Mouse (Mus musculus): ENCODE measurements around the gene Hoxa7.

Hoxa7 gene

GRCm38 (mm10) chr6:52239625-52240388 lies 18.2 kb upstream of the Hoxa7 start:
- no peak for DNase-seq (ENCODE audit: low spot score in 2 of 2)

GRCm38 (mm10) chr6:52238976-52239375 lies 17.3 kb upstream of the Hoxa7 start:
- no peak for DNase-seq (ENCODE audit: low spot score in 2 of 2)

- no peak for DNase-seq (ENCODE audit: low spot score in 2 of 2)
Observed at GRCm38 (mm10) chr6:52238155-52238545, 16.5 kb upstream of the Hoxa7 start.

- no peak for DNase-seq (ENCODE audit: low spot score in 2 of 2)
Observed at GRCm38 (mm10) chr6:52237346-52238154, 15.9 kb upstream of the Hoxa7 start.

GRCm38 (mm10) chr6:52236806-52237205 lies 15.2 kb upstream of the Hoxa7 start:
- DNase-seq (ENCODE audit: low spot score in 2 of 2): no peak

GRCm38 (mm10) chr6:52235866-52236265 lies 14.2 kb upstream of the Hoxa7 start:
- no peak for DNase-seq (ENCODE audit: low spot score in 2 of 2)

GRCm38 (mm10) chr6:52235267-52235666 lies 13.6 kb upstream of the Hoxa7 start:
- DNase-seq (ENCODE audit: low spot score in 2 of 2): no peak

- no peak for DNase-seq (ENCODE audit: low spot score in 2 of 2)
Observed at GRCm38 (mm10) chr6:52234428-52235140, 12.9 kb upstream of the Hoxa7 start.

- DNase-seq (ENCODE audit: low spot score in 2 of 2): no peak
Observed at GRCm38 (mm10) chr6:52233546-52234427, 12.1 kb upstream of the Hoxa7 start.

- no peak for DNase-seq (ENCODE audit: low spot score in 2 of 2)
Observed at GRCm38 (mm10) chr6:52232984-52233545, 11.4 kb upstream of the Hoxa7 start.

GRCm38 (mm10) chr6:52232568-52232965 lies 10.9 kb upstream of the Hoxa7 start:
- no peak for DNase-seq (ENCODE audit: low spot score in 2 of 2)

GRCm38 (mm10) chr6:52231885-52232567 lies 10.4 kb upstream of the Hoxa7 start:
- no peak for DNase-seq (ENCODE audit: low spot score in 2 of 2)

- DNase-seq (ENCODE audit: low spot score in 2 of 2): no peak
Observed at GRCm38 (mm10) chr6:52230516-52231165, 9.0 kb upstream of the Hoxa7 start, which contains the start of gene Hoxa9. Hoxa9 (minus strand) TSS chr6:52231089.

- no peak for DNase-seq (ENCODE audit: low spot score in 2 of 2)
Observed at GRCm38 (mm10) chr6:52229558-52230416, 8.1 kb upstream of the Hoxa7 start.

GRCm38 (mm10) chr6:52228475-52229465 lies 7.1 kb upstream of the Hoxa7 start:
- DNase-seq (ENCODE audit: low spot score in 2 of 2): no peak

GRCm38 (mm10) chr6:52227470-52228222 lies 6.0 kb upstream of the Hoxa7 start:
- no peak for DNase-seq (ENCODE audit: low spot score in 2 of 2)
